Mouse (Mus musculus) hindbrain, embryonic 11.5 days (tissue): Measurements from ENCODE around the gene Nipsnap2. TPM values are rescaled to one million over a fixed set of nuclear protein-coding genes. Genes with fewer than 3 reads are reported as not detected.

Source experiments
- ATAC-seq: fragments of 200-750 bp; cut with Nextera tagmentation; 2 replicates; pipeline ENCODE4 v1.8.0; 2017; ENCODE audit warnings: mild to moderate bottlenecking, moderate TSS enrichment, moderate library complexity; ENCODE audit not compliant: low FRiP score
- DNase-seq: peaks from one replicate; pipeline ENCODE4 v3.0.0-alpha.2; 2015; ENCODE audit warnings: low spot score
- H3K27ac ChIP-seq: fragments of 300-500 bp; sonication (generic); 2 replicates; pipeline ENCODE4 v1.5.1; 2014; ENCODE audit warnings: mild to moderate bottlenecking, low read depth, low read length
- H3K27me3 ChIP-seq: fragments of 300-500 bp; sonication (generic); 2 replicates; pipeline ENCODE4 v1.6.1; 2014; ENCODE audit warnings: mild to moderate bottlenecking, low read length, moderate library complexity, mixed read lengths; ENCODE audit not compliant: control insufficient read depth, insufficient read depth
- H3K36me3 ChIP-seq: fragments of 300-500 bp; sonication (generic); 2 replicates; pipeline ENCODE4 v1.6.1; 2014; ENCODE audit warnings: mild to moderate bottlenecking, low read length, moderate library complexity, mixed read lengths; ENCODE audit not compliant: control insufficient read depth, insufficient read depth
- H3K4me1 ChIP-seq: fragments of 300-500 bp; sonication (generic); replicated peaks from 2 replicates; pipeline ENCODE4 v1.6.1; 2014; ENCODE audit warnings: low read length, mixed read lengths; ENCODE audit not compliant: control insufficient read depth, insufficient read depth
- H3K4me2 ChIP-seq: fragments of 300-500 bp; sonication (generic); replicated peaks from 2 replicates; pipeline ENCODE4 v1.6.1; 2014; ENCODE audit warnings: mild to moderate bottlenecking, low read depth, low read length
- H3K4me3 ChIP-seq: fragments of 300-500 bp; sonication (generic); 2 replicates; pipeline ENCODE4 v1.5.1; 2014; ENCODE audit warnings: low read depth, low read length
- H3K9ac ChIP-seq: fragments of 300-500 bp; sonication (generic); 2 replicates; pipeline ENCODE4 v1.6.1; 2014; ENCODE audit warnings: low read depth, low read length
- H3K9me3 ChIP-seq: fragments of 300-500 bp; sonication (generic); 2 replicates; pipeline ENCODE4 v1.6.1; 2016; ENCODE audit warnings: low read length; ENCODE audit not compliant: control insufficient read depth
- WGBS: fragments of 180-500 bp; shearing (Covaris S2); extraction: QIAGEN DNeasy Blood & Tissue Kit; methylation state at CpG from one replicate; pipeline ENCODE4 v1.1.7; 2014; 5-methylcytosine and 5-hydroxymethylcytosine counted together
- polyA plus RNA-seq: library from polyadenylated mRNA; unstranded; fragments of >200 nt; fragmentation: Nextera tagmentation; extraction: Ambion mirVana; gene quantifications from 2 replicates; pipeline ENCODE4 v1.2.1, GENCODE M21; 2014

Nipsnap2 gene
- polyA plus RNA-seq, 1 experiment from 2014 or later: 85.7 TPM

- Histone ChIP-seq H3K9me3 (no peaks in the 10 kb centered on the region), H3K27ac (no peak overlapping the region), H3K36me3 (no peaks in the 10 kb centered on the region), H3K27me3 (no peaks in the 10 kb centered on the region), H3K4me1 (no peaks in the 10 kb centered on the region), H3K9ac (no peak overlapping the region), H3K4me3 (no peak overlapping the region), H3K4me2 (no peak overlapping the region)
- DNase-seq: peak; percentile 58
- 100% methylated on average over 1 of the region's 1 CpGs for WGBS
- ATAC-seq: no peak
These were observed 16.1 kb downstream of the Nipsnap2 start for GRCm38 (mm10) chr5:129740976-129741375.

- H3K4me2 ChIP-seq: no peak overlapping the region
- H3K27me3 ChIP-seq: no peaks in the 10 kb centered on the region
- ATAC-seq (no peak), DNase-seq (no peak)
- no peaks in the 10 kb centered on the region for H3K9me3 ChIP-seq
- H3K4me3 ChIP-seq: no peak overlapping the region
- H3K9ac ChIP-seq: no peak overlapping the region
- WGBS: 88% methylated on average over 7 of the region's 7 CpGs
- H3K4me1 ChIP-seq: no peaks in the 10 kb centered on the region
- H3K27ac ChIP-seq: no peak overlapping the region
- no peaks in the 10 kb centered on the region for H3K36me3 ChIP-seq
These were observed 18.1 kb downstream of the Nipsnap2 start for GRCm38 (mm10) chr5:129742903-129743488.

- WGBS: 88% methylated on average over 6 of the region's 6 CpGs
These were observed 19.2 kb downstream of the Nipsnap2 start for GRCm38 (mm10) chr5:129744050-129744449.

GRCm38 (mm10) chr5:129756886-129757285 lies 32.0 kb downstream of the Nipsnap2 start:
- no peak overlapping the region for H3K27ac ChIP-seq
- WGBS: 93% methylated on average over 20 of the region's 20 CpGs

More at GRCm38 (mm10) chr5:129744050-129744449, 19.2 kb downstream of the Nipsnap2 start:
- DNase-seq (no peak), ATAC-seq (no peak)
- Histone ChIP-seq H3K9me3 (no peaks in the 10 kb centered on the region), H3K9ac (no peak overlapping the region), H3K4me3 (no peak overlapping the region), H3K27me3 (no peaks in the 10 kb centered on the region), H3K27ac (no peak overlapping the region), H3K4me1 (no peaks in the 10 kb centered on the region), H3K4me2 (no peak overlapping the region), H3K36me3 (no peaks in the 10 kb centered on the region)

GRCm38 (mm10) chr5:129759929-129760480 lies 35.1 kb downstream of the Nipsnap2 start:
- no peaks in the 10 kb centered on the region for H3K36me3 ChIP-seq
- peaks cover 4% of the 10 kb centered on the region; the same call in 1 of the 2 replicates for H3K4me1 ChIP-seq
- DNase-seq (no peak), ATAC-seq (no peak)
- WGBS: 88% methylated on average over 13 of the region's 13 CpGs
- no peak overlapping the region for H3K4me3 ChIP-seq
- no peaks in the 10 kb centered on the region for H3K27me3 ChIP-seq
- no peak overlapping the region for H3K27ac ChIP-seq
- no peak overlapping the region for H3K4me2 ChIP-seq
- H3K9ac ChIP-seq: no peak overlapping the region
- H3K9me3 ChIP-seq: no peaks in the 10 kb centered on the region

More at GRCm38 (mm10) chr5:129756886-129757285, 32.0 kb downstream of the Nipsnap2 start:
- no peak overlapping the region for H3K4me2 ChIP-seq
- no peak overlapping the region for H3K9ac ChIP-seq
- H3K27me3 ChIP-seq: no peaks in the 10 kb centered on the region
- H3K9me3 ChIP-seq: no peaks in the 10 kb centered on the region
- DNase-seq (no peak), ATAC-seq (no peak)
- H3K36me3 ChIP-seq: no peaks in the 10 kb centered on the region
- H3K4me3 ChIP-seq: no peak overlapping the region
- H3K4me1 ChIP-seq: peaks cover 2% of the 10 kb centered on the region; the same call in 1 of the 2 replicates

- H3K27ac ChIP-seq: peak overlapping the region; percentile 58
- no peaks in the 10 kb centered on the region for H3K27me3 ChIP-seq
- H3K4me2 ChIP-seq: no peak overlapping the region
- no peaks in the 10 kb centered on the region for H3K36me3 ChIP-seq
- WGBS: 64% methylated on average over 18 of the region's 18 CpGs
- DNase-seq (peak; percentile 14), ATAC-seq (peak; percentile 47)
- H3K9me3 ChIP-seq: no peaks in the 10 kb centered on the region
- no peak overlapping the region for H3K9ac ChIP-seq
- no peak overlapping the region for H3K4me3 ChIP-seq
- H3K4me1 ChIP-seq: peaks cover 4% of the 10 kb centered on the region; the same call in 1 of the 2 replicates
These were observed 37.1 kb downstream of the Nipsnap2 start for GRCm38 (mm10) chr5:129761865-129762540.

GRCm38 (mm10) chr5:129770443-129771355 lies 45.8 kb downstream of the Nipsnap2 start:
- 92% methylated on average over 23 of the region's 23 CpGs for WGBS
- ATAC-seq: no peak

GRCm38 (mm10) chr5:129772433-129772832 lies 47.6 kb downstream of the Nipsnap2 start:
- 89% methylated on average over 10 of the region's 10 CpGs for WGBS

More at GRCm38 (mm10) chr5:129770443-129771355, 45.8 kb downstream of the Nipsnap2 start:
- no peaks in the 10 kb centered on the region for H3K9me3 ChIP-seq
- no peak overlapping the region for H3K4me2 ChIP-seq
- no peaks in the 10 kb centered on the region for H3K4me1 ChIP-seq
- no peak overlapping the region for H3K9ac ChIP-seq
- H3K27ac ChIP-seq: no peak overlapping the region
- DNase-seq: no peak
- H3K4me3 ChIP-seq: no peak overlapping the region
- peaks cover 3% of the 10 kb centered on the region; the same call in 1 of the 2 replicates for H3K36me3 ChIP-seq
- H3K27me3 ChIP-seq: no peaks in the 10 kb centered on the region

More at GRCm38 (mm10) chr5:129772433-129772832, 47.6 kb downstream of the Nipsnap2 start:
- H3K9me3 ChIP-seq: no peaks in the 10 kb centered on the region
- no peak overlapping the region for H3K27ac ChIP-seq
- no peak overlapping the region for H3K4me2 ChIP-seq
- no peak overlapping the region for H3K9ac ChIP-seq
- H3K4me3 ChIP-seq: no peak overlapping the region
- peaks cover 3% of the 10 kb centered on the region; the same call in 1 of the 2 replicates for H3K36me3 ChIP-seq
- no peak for DNase-seq
- no peaks in the 10 kb centered on the region for H3K27me3 ChIP-seq
- ATAC-seq: no peak
- H3K4me1 ChIP-seq: no peaks in the 10 kb centered on the region
